Mouse (Mus musculus) ES-E14 (cell line): Measurements from ENCODE around the gene Hunk.

Source experiments
- ZC3H11A ChIP-seq: IDR thresholded peaks from 2 replicates; pipeline ENCODE4 v1.6.1; 2012; ENCODE audit warnings: low read depth, mild to moderate bottlenecking, inconsistent platforms, low read length, borderline replicate concordance
- ZNF384 ChIP-seq: IDR thresholded peaks from 2 replicates; pipeline ENCODE4 v1.6.1; 2012; ENCODE audit warnings: low read depth, low read length, inconsistent platforms

DNA sequence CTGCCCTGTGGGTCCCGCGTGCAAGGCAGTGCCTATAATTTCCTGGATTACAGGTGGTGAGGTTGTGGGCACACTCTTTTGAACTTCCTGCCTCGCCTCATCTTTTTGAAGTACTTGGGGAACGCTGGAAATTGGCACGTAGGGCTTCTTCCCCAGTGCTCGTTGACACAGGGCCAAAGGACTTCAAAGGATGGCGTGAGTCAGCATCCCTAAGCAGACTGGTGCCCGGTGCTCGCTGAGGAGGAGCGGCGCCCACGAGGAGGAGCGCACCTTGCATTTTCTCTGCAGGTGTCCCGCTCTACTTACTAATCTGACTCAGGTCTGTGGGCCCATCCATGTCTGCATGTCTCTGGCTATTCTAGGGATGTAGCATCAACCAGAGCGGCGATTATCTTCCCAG lies 4.9 kb downstream of the Hunk start:
- no peak for TF ChIP-seq ZC3H11A
- TF ChIP-seq ZNF384, result no peak
